Mouse (Mus musculus) kidney, adult 2 months (tissue): ENCODE measurements at regions not wholly inside any gene's neighbourhood (a gene's known extent, or its start where the extent isn't known, plus 50 kb on each side); places are given as distances from the start of the nearest gene placed in this dataset.

ENCODE experiments used
- DNase-seq: peaks from one replicate; pipeline ENCODE4 v3.0.0; 2021
- H3K27ac ChIP-seq: fragments of 200-500 bp; 2 replicates; pipeline ENCODE4 v1.5.1; 2012; ENCODE audit warnings: low read depth, low read length, control low read depth, inconsistent platforms; ENCODE audit not compliant: insufficient read depth
- H3K27me3 ChIP-seq: fragments of 200-500 bp; replicated peaks from 2 replicates; pipeline ENCODE4 v1.6.1; 2012; ENCODE audit warnings: mild to moderate bottlenecking, moderate library complexity, low read length, inconsistent platforms; ENCODE audit not compliant: control insufficient read depth, insufficient read depth
- H3K36me3 ChIP-seq: fragments of 200-500 bp; 2 replicates; pipeline ENCODE4 v1.6.1; 2012; ENCODE audit warnings: mild to moderate bottlenecking, moderate library complexity, low read length, inconsistent platforms; ENCODE audit not compliant: control insufficient read depth, insufficient read depth
- H3K4me1 ChIP-seq: fragments of 200-500 bp; 2 replicates; pipeline ENCODE4 v1.6.1; 2011; ENCODE audit warnings: low read length; ENCODE audit not compliant: control insufficient read depth, insufficient read depth
- H3K4me3 ChIP-seq: fragments of 200-500 bp; 2 replicates; pipeline ENCODE4 v1.5.1; 2011; ENCODE audit warnings: mild to moderate bottlenecking, low read depth, low read length, control low read depth; ENCODE audit not compliant: insufficient read depth
- CTCF ChIP-seq: fragments of 200-500 bp; conservative IDR thresholded peaks from 2 replicates; pipeline ENCODE4 v1.5.1; 2011; ENCODE audit warnings: low read depth, mild to moderate bottlenecking, control low read depth, low read length, moderate library complexity, mixed read lengths; ENCODE audit not compliant: insufficient read depth, insufficient read length
- POLR2A ChIP-seq: fragments of 200-500 bp; IDR thresholded peaks from one replicate; pipeline ENCODE4 v1.6.1; 2011; ENCODE audit warnings: low read depth, low read length, control low read depth
- WGBS: fragments of 180-500 bp; shearing (Covaris S2); methylation state at CpG from one replicate; pipeline ENCODE4 v1.1.7; 2018; 5-methylcytosine and 5-hydroxymethylcytosine counted together

- H3K27me3 ChIP-seq: no peaks in the 10 kb centered on the region; the same call in 1 of the 2 replicates
- no peak overlapping the region for H3K4me3 ChIP-seq
- WGBS: 44% methylated on average over 10 of the region's 10 CpGs
- no peak for DNase-seq
- H3K27ac ChIP-seq: no peak overlapping the region
- TF ChIP-seq CTCF (no peak), POLR2A (no peak)
- no peaks in the 10 kb centered on the region for H3K36me3 ChIP-seq
- no peaks in the 10 kb centered on the region for H3K4me1 ChIP-seq
These were observed 65.5 kb upstream of the Lhx5 start for GRCm38 (mm10) chr5:120365950-120366467.

- H3K36me3 ChIP-seq: no peaks in the 10 kb centered on the region
- no peak for TF ChIP-seq CTCF
- TF ChIP-seq POLR2A: no peak
- H3K27ac ChIP-seq: no peak overlapping the region
- no peaks in the 10 kb centered on the region for H3K4me1 ChIP-seq
- no peak for DNase-seq
- no peaks in the 10 kb centered on the region; the same call in 1 of the 2 replicates for H3K27me3 ChIP-seq
- 95% methylated on average over 1 of the region's 1 CpGs for WGBS
- H3K4me3 ChIP-seq: no peak overlapping the region
These were observed 62.7 kb upstream of the Lhx5 start for GRCm38 (mm10) chr5:120368797-120369196.

GRCm38 (mm10) chr5:120371176-120371819 lies 60.2 kb upstream of the Lhx5 start:
- H3K4me1 ChIP-seq: no peaks in the 10 kb centered on the region
- H3K36me3 ChIP-seq: no peaks in the 10 kb centered on the region
- WGBS: 4% methylated on average over 15 of the region's 15 CpGs
- no peak for DNase-seq
- H3K27ac ChIP-seq: no peak overlapping the region
- TF ChIP-seq POLR2A (no peak), CTCF (no peak)
- H3K27me3 ChIP-seq: no peaks in the 10 kb centered on the region; the same call in 1 of the 2 replicates
- H3K4me3 ChIP-seq: no peak overlapping the region

- no peaks in the 10 kb centered on the region; the same call in 1 of the 2 replicates for H3K27me3 ChIP-seq
- no peak overlapping the region for H3K27ac ChIP-seq
- 92% methylated on average over 7 of the region's 7 CpGs for WGBS
- H3K4me1 ChIP-seq: no peaks in the 10 kb centered on the region
- no peaks in the 10 kb centered on the region for H3K36me3 ChIP-seq
- H3K4me3 ChIP-seq: no peak overlapping the region
- no peak for TF ChIP-seq CTCF
- no peak for DNase-seq
These were observed 58.1 kb upstream of the Lhx5 start for GRCm38 (mm10) chr5:120373426-120373825.
